Mouse (Mus musculus) stomach, postnatal 0 days (tissue): ENCODE results near the gene Zfp511.

Experiments used
- CTCF ChIP-seq: IDR thresholded peaks from 2 replicates; pipeline ENCODE4 v1.5.1; 2016; ENCODE audit warnings: antibody characterized with exemption, low read depth, mild to moderate bottlenecking, moderate library complexity
- EP300 ChIP-seq: optimal IDR thresholded peaks from 2 replicates; pipeline ENCODE3; 2016; ENCODE audit warnings: antibody characterized with exemption

GRCm38 (mm10) chr7:140031771-140032170 is 4.4 kb upstream of the Zfp511 start:
- TF ChIP-seq CTCF = no peak
- no peak for TF ChIP-seq EP300
